Mouse (Mus musculus) stomach, embryonic 15.5 days (tissue): ENCODE measurements around the gene Agrn. TPM values are rescaled to one million over a fixed set of nuclear protein-coding genes. Genes with fewer than 3 reads are reported as not detected.

Source experiments
- ATAC-seq: fragments of 200-750 bp; cut with Nextera tagmentation; 2 replicates; pipeline ENCODE4 v1.8.0; 2017; ENCODE audit warnings: low read depth, moderate number of reproducible peaks, moderate TSS enrichment; ENCODE audit not compliant: insufficient read depth, low FRiP score
- H3K27ac ChIP-seq: fragments of 300-500 bp; sonication (generic); 2 replicates; pipeline ENCODE4 v1.5.1; 2015; ENCODE audit warnings: mild to moderate bottlenecking, inconsistent platforms
- H3K27me3 ChIP-seq: fragments of 300-500 bp; sonication (generic); replicated peaks from 2 replicates; pipeline ENCODE4 v1.6.1; 2015; ENCODE audit warnings: inconsistent platforms
- H3K36me3 ChIP-seq: fragments of 300-500 bp; sonication (generic); 2 replicates; pipeline ENCODE4 v1.6.1; 2015; ENCODE audit warnings: inconsistent platforms
- H3K4me1 ChIP-seq: fragments of 300-500 bp; sonication (generic); 2 replicates; pipeline ENCODE4 v1.6.1; 2015; ENCODE audit warnings: inconsistent platforms
- H3K4me2 ChIP-seq: fragments of 300-500 bp; sonication (generic); 2 replicates; pipeline ENCODE4 v1.6.1; 2015; ENCODE audit warnings: mild to moderate bottlenecking, inconsistent platforms
- H3K4me3 ChIP-seq: fragments of 300-500 bp; sonication (generic); replicated peaks from 2 replicates; pipeline ENCODE4 v1.5.1; 2015; ENCODE audit warnings: inconsistent platforms
- H3K9ac ChIP-seq: fragments of 300-500 bp; sonication (generic); 2 replicates; pipeline ENCODE4 v1.6.1; 2015; ENCODE audit warnings: inconsistent platforms
- H3K9me3 ChIP-seq: fragments of 300-500 bp; sonication (generic); 2 replicates; pipeline ENCODE4 v1.6.1; 2016; ENCODE audit warnings: inconsistent platforms
- WGBS: fragments of 180-500 bp; shearing (Covaris S2); methylation state at CpG from one replicate; pipeline ENCODE4 v1.1.7; 2015; 5-methylcytosine and 5-hydroxymethylcytosine counted together
- polyA plus RNA-seq: library from polyadenylated mRNA; unstranded; fragments of >200 nt; fragmentation: Nextera tagmentation; extraction: Ambion mirVana; gene quantifications from 2 replicates; pipeline ENCODE4 v1.2.1, GENCODE M21; 2015

The Agrn gene
- polyA plus RNA-seq, result 61.7 and 67.8 TPM in 2 replicates

DNA sequence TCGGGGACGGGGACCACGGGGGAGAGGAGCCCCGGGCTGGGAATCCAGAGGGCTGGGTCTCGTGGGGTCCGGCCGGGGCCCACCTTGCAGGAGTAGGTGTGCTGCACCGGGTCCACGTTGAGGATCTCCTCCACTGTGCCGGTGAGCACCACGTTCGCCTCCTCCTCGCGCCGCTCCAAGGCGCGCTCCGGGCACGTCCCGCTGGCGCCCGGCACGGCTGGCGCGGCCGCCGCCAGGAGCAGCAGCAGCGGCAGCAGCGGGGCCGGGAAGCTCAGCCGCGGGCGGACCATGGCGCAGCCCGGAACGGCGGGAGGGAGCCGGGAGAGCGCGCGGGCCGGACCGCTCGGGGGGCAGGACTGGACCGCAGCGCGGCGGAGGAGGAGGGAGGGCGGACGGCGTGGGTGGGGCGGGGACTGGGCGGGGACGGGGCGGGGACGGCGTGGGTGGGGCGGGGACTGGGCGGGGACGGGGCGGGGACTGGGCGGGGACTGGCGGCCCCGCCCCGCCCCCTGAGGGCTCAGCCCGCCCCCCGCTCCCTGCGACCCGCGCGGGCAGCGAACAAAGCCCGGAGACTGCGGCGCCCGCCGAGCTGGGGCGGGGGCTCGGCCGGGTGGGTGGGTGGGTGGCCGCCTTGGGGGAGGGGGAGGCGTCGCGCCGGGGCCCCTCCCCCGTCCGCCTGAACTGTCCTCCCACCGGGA is at the start of gene Agrn:
TSS of gene Agrn (minus strand) at position 358 of the 698 bp plus-strand sequence.
- Histone ChIP-seq H3K4me1 (peaks cover 34% of the 10 kb centered on the region), H3K27ac (peak within 1 kb of the TSS; percentile 96), H3K4me2 (peak within 1 kb of the TSS; percentile 92), H3K9me3 (no peaks in the 10 kb centered on the region), H3K9ac (peak within 1 kb of the TSS; percentile 80), H3K36me3 (no peaks in the 10 kb centered on the region), H3K27me3 (no peaks in the 10 kb centered on the region; the same call in 1 of the 2 replicates), H3K4me3 (peak within 1 kb of the TSS; percentile 93)
- peak; percentile 78 for ATAC-seq
- WGBS, result under 1% methylated on average over 29 of the region's 88 CpGs

DNA sequence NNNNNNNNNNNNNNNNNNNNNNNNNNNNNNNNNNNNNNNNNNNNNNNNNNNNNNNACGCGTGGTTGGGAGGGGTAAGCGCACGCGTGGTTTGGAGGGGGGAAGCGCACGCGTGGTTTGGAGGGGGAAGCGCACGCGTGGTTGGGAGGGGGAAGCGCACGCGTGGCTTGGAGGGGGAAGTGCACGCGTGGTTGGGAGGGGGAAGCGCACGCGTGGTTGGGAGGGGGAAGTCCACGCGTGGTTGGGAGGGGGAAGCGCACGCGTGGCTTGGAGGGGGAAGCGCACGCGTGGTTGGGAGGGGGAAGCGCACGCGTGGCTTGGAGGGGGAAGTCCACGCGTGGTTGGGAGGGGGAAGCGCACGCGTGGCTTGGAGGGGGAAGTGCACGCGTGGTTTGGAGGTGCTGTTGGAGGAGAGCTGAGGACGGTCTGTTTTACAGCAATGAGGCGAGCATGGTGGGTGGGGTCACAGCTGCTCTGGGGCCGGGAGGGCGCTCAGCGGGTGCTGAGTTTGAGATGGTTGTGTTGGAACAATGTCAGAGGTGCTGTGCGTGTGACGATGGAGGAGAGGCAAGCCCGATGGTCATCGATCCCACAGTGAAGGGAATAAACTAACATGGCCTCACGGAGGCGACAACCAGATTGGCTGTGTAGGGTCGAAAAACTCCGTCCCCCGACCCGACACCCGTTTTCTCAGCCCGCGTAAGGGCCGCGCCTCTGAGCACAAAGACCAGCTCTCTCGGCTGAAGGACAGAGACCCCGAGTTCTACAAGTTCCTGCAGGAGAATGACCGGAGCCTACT is 39.6 kb upstream of the Agrn start:
- 22% methylated on average over 58 of the region's 60 CpGs for WGBS
- Histone ChIP-seq H3K9me3 (no peaks in the 10 kb centered on the region), H3K9ac (no peak overlapping the region), H3K4me3 (peak overlapping the region; percentile 79), H3K27me3 (no peaks in the 10 kb centered on the region), H3K4me1 (peaks cover 16% of the 10 kb centered on the region), H3K27ac (peak overlapping the region; percentile 35; the same call in 1 of the 2 replicates), H3K4me2 (peak overlapping the region; percentile 95), H3K36me3 (peaks cover 40% of the 10 kb centered on the region)
- no peak for ATAC-seq

DNA sequence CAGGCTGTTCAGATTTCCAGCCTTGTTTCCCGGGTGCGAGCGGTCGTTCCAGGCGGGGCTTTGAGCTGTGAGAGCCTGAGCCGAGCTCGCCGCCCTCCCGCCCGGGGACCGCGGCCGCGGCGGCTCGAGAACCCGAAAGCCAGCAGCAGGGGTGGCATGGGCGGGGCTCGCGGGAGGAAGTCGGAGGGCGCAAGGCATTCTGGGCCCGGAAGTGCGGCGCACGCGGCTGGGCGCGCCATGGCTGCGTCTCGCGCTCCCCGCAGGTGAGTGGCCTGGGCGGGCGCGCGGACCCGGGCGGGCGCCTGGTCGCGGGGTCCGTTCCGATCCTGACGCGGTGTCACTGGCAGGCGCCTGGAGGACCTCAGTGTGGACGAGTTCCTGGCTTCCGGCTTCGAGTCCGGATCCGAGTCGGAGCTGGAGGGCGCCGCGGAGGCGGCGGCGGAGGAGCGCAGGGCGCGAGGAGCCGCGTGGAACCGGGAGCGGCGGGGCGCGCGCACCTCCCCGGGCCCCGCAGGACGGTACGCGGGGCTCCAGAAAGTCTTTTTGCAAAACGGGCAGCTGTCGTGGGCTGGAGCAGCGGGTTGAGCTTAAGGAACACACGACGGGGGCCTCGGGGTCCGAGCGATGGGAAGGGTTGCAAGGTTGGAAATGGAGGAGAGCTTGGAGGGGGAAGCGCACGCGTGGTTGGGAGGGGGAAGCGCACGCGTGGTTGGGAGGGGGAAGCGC is 38.7 kb upstream of the Agrn start, which contains the start of gene Noc2l:
TSS of gene Noc2l (plus strand) at position 203 of the 726 bp plus-strand sequence.
- peak; percentile 92 for ATAC-seq
- Histone ChIP-seq H3K36me3 (peaks cover 33% of the 10 kb centered on the region), H3K27ac (peak within 1 kb of the TSS; percentile 93), H3K9ac (peak within 1 kb of the TSS; percentile 44), H3K4me3 (peak within 1 kb of the TSS; percentile 79), H3K4me2 (peak within 1 kb of the TSS; percentile 95), H3K27me3 (no peaks in the 10 kb centered on the region), H3K9me3 (no peaks in the 10 kb centered on the region), H3K4me1 (peaks cover 16% of the 10 kb centered on the region)
- whole genome bisulfite sequencing, result under 1% methylated on average over 90 of the region's 90 CpGs

DNA sequence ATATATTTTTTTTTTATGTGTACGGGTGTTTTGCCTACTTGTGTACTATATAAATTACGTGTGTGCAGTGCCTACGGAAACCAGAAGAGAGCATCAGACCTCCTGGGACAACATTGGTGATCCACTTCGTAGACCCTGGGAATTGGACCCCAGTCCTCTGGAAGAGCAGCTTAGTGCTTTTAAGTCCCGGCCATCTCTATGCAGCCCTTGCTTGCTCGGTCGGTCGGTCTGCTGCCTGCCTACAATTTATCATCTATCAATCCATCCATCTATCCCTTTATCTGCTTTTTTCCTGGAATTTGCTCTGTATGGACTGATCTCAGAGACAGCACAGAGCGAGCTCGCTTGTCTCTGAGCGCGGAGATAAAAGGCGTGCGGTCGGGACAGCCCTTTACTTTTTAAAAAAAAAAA is 38.1 kb upstream of the Agrn start:
- Histone ChIP-seq H3K9me3 (no peaks in the 10 kb centered on the region), H3K27me3 (no peaks in the 10 kb centered on the region), H3K9ac (0 out of 2 replicates have a peak overlapping the region, but pooled peaks have one; percentile 32), H3K36me3 (peaks cover 33% of the 10 kb centered on the region), H3K4me3 (peak overlapping the region; percentile 79), H3K27ac (peak overlapping the region; percentile 93), H3K4me2 (peak overlapping the region; percentile 95), H3K4me1 (peaks cover 16% of the 10 kb centered on the region)
- under 1% methylated on average over 15 of the region's 15 CpGs for WGBS
- peak; percentile 15; the same call in 1 of the 2 replicates for ATAC-seq

DNA sequence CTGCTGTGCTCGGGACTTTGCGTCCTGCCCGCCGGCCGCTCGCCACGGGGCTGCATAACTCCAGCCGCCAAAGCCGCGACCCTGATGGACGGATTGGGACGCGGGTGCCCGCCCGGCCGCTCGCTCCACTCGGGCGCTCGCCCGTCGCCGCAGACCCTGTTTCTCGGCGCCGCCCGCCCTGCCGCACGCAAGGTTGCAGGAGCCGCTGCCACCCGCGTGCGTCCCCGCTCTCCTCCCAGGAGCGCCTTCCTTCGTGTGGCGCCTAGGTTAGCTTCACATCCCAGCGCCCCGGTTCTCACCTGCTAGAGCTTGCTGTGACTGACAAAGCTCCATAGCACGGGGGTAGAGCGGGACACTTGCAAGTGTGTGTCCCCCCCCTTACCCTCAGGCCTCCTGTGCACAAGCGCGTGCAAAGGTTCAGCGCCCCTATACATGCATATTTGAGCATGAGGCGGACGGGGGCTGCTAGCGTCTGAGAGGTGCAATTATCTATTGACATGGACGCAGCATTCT is 37.5 kb upstream of the Agrn start, which contains the start of gene Plekhn1:
TSS of gene Plekhn1 (minus strand) at position 157 of the 513 bp plus-strand sequence.
- H3K4me2 ChIP-seq, result peak within 1 kb of the TSS; percentile 95
- under 1% methylated on average over 41 of the region's 48 CpGs for WGBS
- H3K27me3 ChIP-seq, result no peaks in the 10 kb centered on the region
- H3K36me3 ChIP-seq, result peaks cover 27% of the 10 kb centered on the region
- no peaks in the 10 kb centered on the region for H3K9me3 ChIP-seq
- H3K4me1 ChIP-seq, result peaks cover 16% of the 10 kb centered on the region
- H3K4me3 ChIP-seq, result peak within 1 kb of the TSS; percentile 79
- peak within 1 kb of the TSS; percentile 48 for H3K9ac ChIP-seq
- H3K27ac ChIP-seq, result peak within 1 kb of the TSS; percentile 93
- ATAC-seq, result peak; percentile 19; the same call in 1 of the 2 replicates

DNA sequence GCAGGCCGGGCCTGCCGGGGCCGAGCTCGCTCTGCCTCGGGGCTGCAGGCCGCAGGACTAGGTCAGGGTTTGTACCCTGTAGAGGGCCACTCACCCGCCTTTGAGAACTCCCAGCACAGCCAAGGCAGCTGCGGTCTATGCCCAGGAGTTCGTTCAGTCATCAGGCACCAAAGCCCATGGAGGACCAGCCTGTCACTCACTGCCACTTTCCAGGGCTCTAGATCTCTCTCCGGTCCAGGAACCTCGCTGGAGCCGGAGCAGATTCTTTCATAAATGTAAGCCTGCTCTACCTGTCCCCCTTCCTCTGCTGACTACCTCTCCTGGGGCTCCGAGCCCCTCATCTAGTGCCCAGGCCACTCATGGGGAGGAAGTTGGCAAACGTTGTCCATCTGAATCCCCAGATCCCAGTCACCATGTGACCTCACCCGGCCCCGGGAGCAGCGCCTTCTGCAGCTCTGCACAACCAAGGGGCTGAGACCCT is 36.8 kb upstream of the Agrn start:
- Histone ChIP-seq H3K4me1 (peaks cover 16% of the 10 kb centered on the region), H3K36me3 (peaks cover 26% of the 10 kb centered on the region), H3K4me3 (peak overlapping the region; percentile 79), H3K9me3 (no peaks in the 10 kb centered on the region), H3K27me3 (no peaks in the 10 kb centered on the region), H3K4me2 (peak overlapping the region; percentile 95), H3K9ac (peak overlapping the region; percentile 48), H3K27ac (peak overlapping the region; percentile 40; the same call in 1 of the 2 replicates)
- WGBS, result 7% methylated on average over 17 of the region's 17 CpGs
- ATAC-seq, result no peak

DNA sequence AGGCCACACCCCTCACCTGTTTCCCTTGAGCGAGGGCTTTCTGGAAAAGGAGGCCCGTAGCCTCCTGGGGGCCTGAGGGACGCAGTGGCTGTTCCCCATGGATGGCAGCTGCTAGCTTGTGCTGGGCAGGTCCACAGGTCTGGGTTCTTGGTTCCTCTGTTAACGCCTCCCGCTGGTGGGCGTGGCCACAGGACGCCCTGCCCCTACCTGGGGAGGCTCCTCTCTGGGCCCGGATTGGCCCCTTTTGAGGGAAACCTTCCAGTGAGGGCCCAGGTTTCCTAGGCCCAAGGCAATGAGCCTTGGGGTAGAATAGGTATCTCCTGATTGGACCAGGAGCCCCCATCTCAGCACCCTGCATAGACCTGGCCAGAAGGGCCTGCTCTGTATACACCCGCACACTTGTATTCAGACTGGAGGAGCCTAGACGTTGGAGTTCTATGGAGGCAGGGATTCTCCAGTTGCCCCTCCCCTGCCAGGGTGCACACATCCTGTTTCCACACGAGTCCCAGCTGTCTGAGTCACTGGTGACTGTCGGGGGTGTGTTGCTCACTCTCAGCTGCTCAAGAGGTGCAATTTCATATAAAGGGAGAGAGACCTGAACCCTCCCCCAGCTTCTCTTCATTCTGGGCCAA is 31.2 kb upstream of the Agrn start:
- WGBS, result 20% methylated on average over 12 of the region's 12 CpGs
- no peak overlapping the region for H3K9ac ChIP-seq
- ATAC-seq, result peak; percentile 61; the same call in 1 of the 2 replicates

DNA sequence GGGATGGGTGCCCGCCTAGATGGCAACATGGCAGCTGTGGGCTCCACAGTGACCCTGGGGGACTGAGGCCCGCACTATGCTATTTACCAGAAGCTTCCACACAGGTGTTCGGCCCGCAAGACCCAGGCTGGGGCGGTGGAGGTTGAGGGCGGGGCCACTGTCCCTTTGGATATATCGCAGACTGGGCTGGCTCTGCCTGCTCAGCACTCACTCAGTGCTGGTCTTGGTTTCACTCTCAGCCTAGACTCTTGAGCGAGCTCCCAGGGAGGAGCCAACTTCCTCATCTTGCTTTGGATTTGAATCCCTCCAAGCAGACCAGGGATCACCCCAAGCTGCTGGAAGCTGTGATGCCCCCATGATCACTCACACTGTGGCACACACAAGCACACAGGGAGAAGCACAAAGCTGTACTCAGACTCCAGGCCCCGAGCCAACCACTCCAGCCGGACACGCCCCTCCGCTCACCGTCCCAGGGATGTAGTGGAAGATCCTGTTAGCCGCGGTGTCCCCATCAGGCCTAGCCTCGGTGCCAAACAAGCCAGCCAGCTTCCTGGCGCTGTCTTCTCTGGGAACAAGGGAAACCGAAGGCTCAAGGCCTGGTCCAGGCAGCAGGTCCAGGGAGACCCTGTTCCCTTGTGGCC is 30.6 kb upstream of the Agrn start:
- Histone ChIP-seq H3K27me3 (no peaks in the 10 kb centered on the region), H3K27ac (peak overlapping the region; percentile 45), H3K9ac (no peak overlapping the region), H3K4me3 (peak overlapping the region; percentile 10; the same call in 1 of the 2 replicates), H3K4me1 (peaks cover 13% of the 10 kb centered on the region), H3K4me2 (peak overlapping the region; percentile 40), H3K9me3 (no peaks in the 10 kb centered on the region), H3K36me3 (peaks cover 14% of the 10 kb centered on the region; the same call in 1 of the 2 replicates)
- peak; percentile 19; the same call in 1 of the 2 replicates for ATAC-seq
- 37% methylated on average over 18 of the region's 18 CpGs for WGBS

More for the DNA sequence above, 31.2 kb upstream of the Agrn start:
- Histone ChIP-seq H3K4me1 (peaks cover 14% of the 10 kb centered on the region), H3K4me2 (peak overlapping the region; percentile 40), H3K4me3 (peak overlapping the region; percentile 10; the same call in 1 of the 2 replicates), H3K36me3 (peaks cover 14% of the 10 kb centered on the region; the same call in 1 of the 2 replicates), H3K27me3 (no peaks in the 10 kb centered on the region), H3K9me3 (no peaks in the 10 kb centered on the region), H3K27ac (peak overlapping the region; percentile 45)

DNA sequence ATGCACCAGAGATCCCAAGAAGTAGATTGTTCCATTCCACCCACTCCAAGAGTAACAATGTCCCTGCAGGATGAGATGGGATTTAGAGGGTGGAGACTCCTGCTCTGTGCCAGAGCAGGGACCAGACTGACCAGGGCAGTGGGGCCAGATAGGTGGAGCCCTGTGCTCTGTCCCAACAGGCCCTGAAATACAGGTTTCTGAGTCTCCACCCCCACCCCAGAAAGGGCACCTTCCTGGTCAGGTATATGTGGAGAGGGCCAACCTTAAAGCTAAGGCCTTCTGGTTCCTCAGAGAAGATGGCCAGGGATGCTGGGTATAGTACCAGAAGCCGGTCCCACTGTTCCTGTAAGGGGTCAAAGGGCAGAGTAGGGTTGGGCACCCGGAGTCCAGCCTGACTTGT is 27.0 kb upstream of the Agrn start:
- 79% methylated on average over 2 of the region's 2 CpGs for WGBS
- no peak overlapping the region for H3K9ac ChIP-seq
- H3K27ac ChIP-seq, result no peak overlapping the region
- no peaks in the 10 kb centered on the region for H3K9me3 ChIP-seq
- no peak for ATAC-seq
- H3K4me3 ChIP-seq, result no peak overlapping the region
- H3K4me1 ChIP-seq, result peaks cover 13% of the 10 kb centered on the region
- peaks cover 4% of the 10 kb centered on the region; the same call in 1 of the 2 replicates for H3K36me3 ChIP-seq
- H3K27me3 ChIP-seq, result no peaks in the 10 kb centered on the region
- no peak overlapping the region for H3K4me2 ChIP-seq

DNA sequence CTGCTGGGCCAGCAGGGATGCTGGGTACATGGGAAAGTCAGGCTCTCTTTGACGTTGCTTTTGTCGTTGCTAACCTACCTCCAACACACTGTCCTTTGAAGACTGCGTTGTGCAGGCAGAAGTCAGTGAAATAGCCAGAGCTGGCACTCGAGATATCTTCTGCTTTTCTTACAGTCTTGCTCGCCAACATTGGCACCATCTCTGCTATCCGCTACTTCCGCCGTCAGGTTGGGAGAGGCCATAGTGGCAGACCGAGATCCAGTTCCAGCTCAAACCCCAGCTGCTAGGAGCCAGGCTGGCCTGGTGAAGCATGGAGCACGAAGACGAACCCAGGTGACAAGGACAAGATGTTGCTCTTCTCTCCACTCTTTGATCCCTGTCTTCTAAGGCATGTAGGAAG is 22.6 kb upstream of the Agrn start:
- Histone ChIP-seq H3K27ac (no peak overlapping the region), H3K4me2 (no peak overlapping the region), H3K9ac (no peak overlapping the region), H3K36me3 (no peaks in the 10 kb centered on the region), H3K27me3 (no peaks in the 10 kb centered on the region), H3K9me3 (no peaks in the 10 kb centered on the region), H3K4me3 (no peak overlapping the region), H3K4me1 (no peaks in the 10 kb centered on the region)
- 87% methylated on average over 11 of the region's 11 CpGs for WGBS
- no peak for ATAC-seq
